Mouse (Mus musculus): ENCODE results near the gene Foxb1.

DNA sequence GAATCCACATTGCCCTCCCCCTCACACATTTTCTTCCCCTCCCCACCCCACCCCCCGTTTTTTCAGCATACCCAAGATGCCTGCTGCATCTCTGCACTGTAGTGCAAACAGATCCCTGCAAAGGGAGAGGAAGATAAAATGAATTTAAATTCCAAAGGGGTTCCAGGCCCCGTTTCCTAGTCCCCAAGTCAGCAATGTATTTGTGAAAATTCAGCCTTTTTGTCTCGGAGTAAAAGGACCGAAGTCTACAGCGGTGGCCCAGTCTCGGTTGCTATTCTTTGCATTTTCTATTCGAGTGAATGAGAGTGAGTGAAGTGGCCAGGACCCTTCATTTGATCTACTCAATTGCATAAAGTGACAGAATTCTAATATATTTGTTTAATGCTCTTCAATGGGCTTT, 6.4 kb downstream of the Foxb1 start:
- TF ChIP-seq CTCF (IDR thresholded peaks at IDR 0.05; ENCODE audit: insufficient read depth, low read depth, low read length) (no peak), POLR2A (IDR thresholded peaks at IDR 0.05; ENCODE audit: insufficient read depth, low read depth, low read length) (no peak)

Data from olfactory bulb, adult 2 months (tissue).